Mouse (Mus musculus) ES-Bruce4 (cell line): Measurements from ENCODE around the gene Ptpro. TPM values are rescaled to one million over a fixed set of nuclear protein-coding genes. Genes with fewer than 3 reads are reported as not detected.

Experiments
- H3K27ac ChIP-seq: 2 replicates; pipeline ENCODE4 v1.5.1; 2012; ENCODE audit warnings: low read length, inconsistent platforms; ENCODE audit not compliant: insufficient read depth
- H3K27me3 ChIP-seq: 2 replicates; pipeline ENCODE4 v1.6.1; 2012; ENCODE audit warnings: mild to moderate bottlenecking, low read length, inconsistent platforms; ENCODE audit not compliant: control insufficient read depth, poor library complexity, insufficient read depth, severe bottlenecking
- H3K36me3 ChIP-seq: 2 replicates; pipeline ENCODE4 v1.6.1; 2012; ENCODE audit warnings: inconsistent platforms, mild to moderate bottlenecking, low read length, moderate library complexity; ENCODE audit not compliant: control insufficient read depth, poor library complexity, insufficient read depth, severe bottlenecking
- H3K4me1 ChIP-seq: one replicate; pipeline ENCODE4 v1.8.1; 2011; ENCODE audit warnings: low read length; ENCODE audit not compliant: control insufficient read depth, insufficient read depth
- H3K4me3 ChIP-seq: 2 replicates; pipeline ENCODE4 v1.5.1; 2011; ENCODE audit warnings: low read depth, mild to moderate bottlenecking, low read length
- H3K9ac ChIP-seq: 2 replicates; pipeline ENCODE4 v1.6.1; 2012; ENCODE audit warnings: low read depth, mild to moderate bottlenecking, inconsistent platforms; ENCODE audit not compliant: poor library complexity, severe bottlenecking
- H3K9me3 ChIP-seq: replicated peaks from 2 replicates; pipeline ENCODE4 v1.6.1; 2012; ENCODE audit warnings: mild to moderate bottlenecking, low read length, inconsistent platforms; ENCODE audit not compliant: control insufficient read depth, poor library complexity, insufficient read depth, severe bottlenecking
- CTCF ChIP-seq: IDR thresholded peaks from one replicate; pipeline ENCODE4 v1.8.1; 2011; ENCODE audit warnings: low read depth, low read length
- EP300 ChIP-seq: IDR thresholded peaks from 2 replicates; pipeline ENCODE4 v1.6.1; 2011; ENCODE audit warnings: low read depth, low read length; ENCODE audit not compliant: insufficient read depth
- POLR2A ChIP-seq: IDR thresholded peaks from one replicate; pipeline ENCODE4 v1.8.1; 2011; ENCODE audit warnings: low read length; ENCODE audit not compliant: insufficient read depth
- polyA plus RNA-seq: library from polyadenylated mRNA; stranded (reverse); fragments of >200 nt; gene quantifications from 2 replicates; pipeline ENCODE4 v1.2.4, GENCODE M21; 2011; ENCODE audit warnings: low read depth; ENCODE audit not compliant: missing spikeins, insufficient read depth, insufficient read length

The Ptpro gene
- polyA plus RNA-seq, 1 experiment, result not detected

DNA sequence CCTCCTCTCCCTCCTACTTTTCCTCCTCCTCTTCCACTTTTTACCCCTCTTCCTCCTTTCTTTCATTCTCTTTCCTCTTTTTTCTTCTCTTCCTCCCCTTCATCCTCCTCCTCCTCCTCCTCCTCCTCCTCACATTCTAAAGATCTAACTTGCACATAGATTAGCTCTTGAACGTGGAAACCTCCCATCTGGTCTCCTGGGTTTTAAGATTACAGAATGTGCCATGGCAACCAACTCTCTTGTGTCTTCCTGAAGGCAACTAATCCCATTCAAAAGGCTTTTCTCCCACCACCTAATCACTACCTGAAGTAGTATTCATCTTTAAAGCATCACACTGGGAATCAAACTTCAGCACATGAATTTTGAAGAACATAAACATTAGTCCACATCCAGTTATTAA is 67.5 kb downstream of the Ptpro start:
- TF ChIP-seq CTCF (no peak), POLR2A (no peak), EP300 (no peak)
- H3K27ac ChIP-seq, result no peak overlapping the region
- no peaks in the 10 kb centered on the region for H3K4me1 ChIP-seq
- no peaks in the 10 kb centered on the region for H3K27me3 ChIP-seq
- H3K36me3 ChIP-seq, result no peaks in the 10 kb centered on the region
- no peak overlapping the region for H3K4me3 ChIP-seq
- no peak overlapping the region for H3K9ac ChIP-seq
- no peaks in the 10 kb centered on the region for H3K9me3 ChIP-seq

DNA sequence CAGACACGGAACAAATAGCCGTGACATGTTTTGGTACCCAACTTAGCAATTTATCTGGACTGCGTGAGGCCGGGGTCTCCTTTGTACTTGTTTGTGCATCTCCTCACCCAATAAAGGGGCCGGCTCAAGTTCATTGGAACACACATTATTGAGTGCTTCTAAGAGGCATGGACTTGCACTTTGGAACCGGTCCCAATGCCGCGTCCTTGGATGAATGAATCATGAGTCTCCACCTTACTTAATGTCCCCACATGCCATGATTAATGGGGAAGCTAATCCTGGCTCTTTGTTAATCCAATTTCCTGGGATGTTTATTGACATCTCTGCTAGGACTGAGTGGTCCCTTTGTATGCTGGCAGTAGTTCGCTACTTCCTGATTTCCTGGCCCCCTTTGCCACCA is 75.6 kb downstream of the Ptpro start:
- Histone ChIP-seq H3K9ac (no peak overlapping the region), H3K27me3 (no peaks in the 10 kb centered on the region), H3K27ac (no peak overlapping the region), H3K4me1 (no peaks in the 10 kb centered on the region), H3K9me3 (no peaks in the 10 kb centered on the region), H3K4me3 (no peak overlapping the region), H3K36me3 (no peaks in the 10 kb centered on the region)
- TF ChIP-seq EP300 (no peak), CTCF (no peak), POLR2A (no peak)

DNA sequence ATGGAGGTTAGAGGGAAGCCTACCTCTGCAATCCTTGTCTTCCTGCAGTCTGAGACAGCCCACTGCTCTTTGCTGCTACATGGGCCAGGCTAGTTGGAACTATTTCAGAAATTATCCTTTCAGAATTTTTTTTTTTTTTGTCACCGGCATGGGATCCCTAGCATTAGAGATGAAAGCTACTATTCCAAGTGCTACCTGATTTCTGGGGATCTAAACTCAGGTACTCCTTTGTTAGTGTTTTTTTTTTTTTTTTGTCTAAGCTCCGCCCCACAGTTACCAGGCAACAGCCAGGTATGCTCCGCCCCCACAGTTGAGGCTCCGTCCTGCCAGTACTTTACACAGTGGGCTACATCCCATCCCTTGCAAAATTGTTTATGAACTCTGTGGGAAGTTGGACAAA is 76.1 kb downstream of the Ptpro start:
- Histone ChIP-seq H3K4me1 (no peaks in the 10 kb centered on the region), H3K4me3 (no peak overlapping the region), H3K9ac (no peak overlapping the region), H3K27me3 (no peaks in the 10 kb centered on the region), H3K36me3 (no peaks in the 10 kb centered on the region), H3K27ac (no peak overlapping the region), H3K9me3 (no peaks in the 10 kb centered on the region)
- TF ChIP-seq CTCF, result no peak

- no peaks in the 10 kb centered on the region for H3K9me3 ChIP-seq
- no peak overlapping the region for H3K9ac ChIP-seq
- H3K4me3 ChIP-seq, result no peak overlapping the region
- no peaks in the 10 kb centered on the region for H3K27me3 ChIP-seq
- H3K36me3 ChIP-seq, result no peaks in the 10 kb centered on the region
- H3K27ac ChIP-seq, result no peak overlapping the region
- TF ChIP-seq EP300, result no peak
- TF ChIP-seq POLR2A, result no peak
- TF ChIP-seq CTCF, result no peak
- H3K4me1 ChIP-seq, result no peaks in the 10 kb centered on the region
These were observed 78.7 kb downstream of the Ptpro start for GRCm38 (mm10) chr6:137330782-137331181.

DNA sequence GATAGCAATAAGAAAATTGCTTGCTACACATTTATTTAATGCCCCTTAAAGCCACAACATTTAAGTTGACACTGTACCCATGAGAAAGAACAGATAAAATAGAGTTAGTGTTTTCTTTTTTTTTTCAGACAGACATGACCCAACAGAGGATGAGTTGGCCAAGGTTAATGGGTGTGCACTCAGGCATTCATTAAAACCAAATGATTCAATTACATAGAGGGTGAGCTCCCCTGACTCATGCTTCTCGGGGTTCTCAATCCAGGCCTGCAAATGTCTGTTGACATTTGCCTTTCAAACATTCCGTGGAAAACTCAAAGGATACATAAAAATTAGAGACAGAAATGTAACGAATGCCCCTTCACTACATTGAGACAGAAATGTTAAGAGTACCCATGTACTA is 79.7 kb downstream of the Ptpro start:
- Histone ChIP-seq H3K9me3 (no peaks in the 10 kb centered on the region), H3K4me3 (no peak overlapping the region), H3K27me3 (no peaks in the 10 kb centered on the region), H3K27ac (no peak overlapping the region), H3K36me3 (no peaks in the 10 kb centered on the region), H3K9ac (no peak overlapping the region), H3K4me1 (no peaks in the 10 kb centered on the region)
- no peak for TF ChIP-seq CTCF

GRCm38 (mm10) chr6:137339071-137339470 is 87.0 kb downstream of the Ptpro start:
- no peaks in the 10 kb centered on the region for H3K27me3 ChIP-seq
- no peaks in the 10 kb centered on the region for H3K36me3 ChIP-seq
- H3K4me1 ChIP-seq, result no peaks in the 10 kb centered on the region
- TF ChIP-seq CTCF (no peak), EP300 (no peak), POLR2A (no peak)
- no peak overlapping the region for H3K4me3 ChIP-seq
- H3K9ac ChIP-seq, result no peak overlapping the region
- no peaks in the 10 kb centered on the region for H3K9me3 ChIP-seq
- H3K27ac ChIP-seq, result no peak overlapping the region

DNA sequence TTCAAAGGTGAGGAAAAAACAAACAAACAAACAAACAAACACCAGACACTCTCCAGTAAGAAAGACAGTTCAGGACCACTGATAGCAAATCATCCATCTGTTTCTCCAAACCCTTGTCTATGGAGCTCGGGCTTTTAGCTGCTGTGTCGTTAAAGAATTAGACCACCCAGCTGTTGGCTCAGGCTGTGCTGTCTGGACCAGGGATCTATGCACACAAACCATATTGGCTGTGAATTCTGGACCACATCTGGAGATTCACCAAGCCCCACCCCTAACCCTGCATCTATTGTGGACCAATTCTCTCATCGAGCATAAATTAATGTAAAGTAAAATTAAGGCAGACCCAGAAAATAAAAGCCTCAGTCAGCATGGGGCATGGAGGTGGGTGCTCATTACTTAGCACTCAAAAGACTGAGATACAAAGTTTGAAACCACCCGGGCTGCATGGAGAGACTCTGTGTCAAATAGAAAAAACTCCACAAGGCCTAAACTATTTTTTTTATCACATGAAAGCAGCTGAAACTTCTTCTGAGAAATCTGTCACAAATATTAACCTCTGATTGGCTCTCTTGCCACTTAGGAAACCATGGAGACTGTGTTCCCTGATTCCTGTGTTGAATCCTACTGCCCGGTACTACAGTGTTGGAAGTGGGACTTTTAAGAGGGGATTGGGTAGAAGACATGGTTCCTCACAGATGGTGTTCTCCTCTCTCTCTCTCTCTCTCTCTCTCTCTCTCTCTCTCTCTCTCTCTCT is 91.7 kb downstream of the Ptpro start:
- Histone ChIP-seq H3K27me3 (no peaks in the 10 kb centered on the region), H3K4me1 (no peaks in the 10 kb centered on the region), H3K9ac (no peak overlapping the region), H3K4me3 (no peak overlapping the region), H3K36me3 (no peaks in the 10 kb centered on the region), H3K27ac (no peak overlapping the region), H3K9me3 (no peaks in the 10 kb centered on the region)
- TF ChIP-seq EP300, result no peak
- TF ChIP-seq CTCF, result no peak
- no peak for TF ChIP-seq POLR2A
